Mouse (Mus musculus) spleen, adult 2 months (tissue): Measurements from ENCODE around the gene Alx3. TPM values are rescaled to one million over a fixed set of nuclear protein-coding genes. Genes with fewer than 3 reads are reported as not detected.
A peak's percentile ranks its signal among the peaks of the same experiment; 100 is the strongest.

ENCODE experiments used
- DNase-seq, 2 experiments: peaks; one replicate each; pipeline versions ENCODE4 v3.0.0 to v3.0.0-alpha.2; 2012 to 2021; ENCODE audit warnings: low spot score in 2 of 2, low read depth in 1 of 2
- H3K27ac ChIP-seq: fragments of 200-500 bp; 2 replicates; pipeline ENCODE4 v1.5.1; 2012; ENCODE audit warnings: low read length, inconsistent platforms; ENCODE audit not compliant: insufficient read depth
- H3K27me3 ChIP-seq: fragments of 200-500 bp; 2 replicates; pipeline ENCODE4 v1.6.1; 2012; ENCODE audit warnings: mild to moderate bottlenecking, moderate library complexity, low read length, inconsistent platforms; ENCODE audit not compliant: control insufficient read depth, insufficient read depth
- H3K36me3 ChIP-seq: fragments of 200-500 bp; 2 replicates; pipeline ENCODE4 v1.6.1; 2012; ENCODE audit warnings: mild to moderate bottlenecking, low read length, inconsistent platforms; ENCODE audit not compliant: control insufficient read depth, insufficient read depth
- H3K4me1 ChIP-seq: fragments of 200-500 bp; 2 replicates; pipeline ENCODE4 v1.6.1; 2011; ENCODE audit warnings: inconsistent platforms; ENCODE audit not compliant: control insufficient read depth, insufficient read depth, insufficient read length
- H3K4me3 ChIP-seq: fragments of 200-500 bp; 2 replicates; pipeline ENCODE4 v1.5.1; 2011; ENCODE audit warnings: mild to moderate bottlenecking, inconsistent platforms; ENCODE audit not compliant: insufficient read depth, insufficient read length; ENCODE audit errors: extremely low read depth
- CTCF ChIP-seq: fragments of 200-500 bp; IDR thresholded peaks from 2 replicates; pipeline ENCODE4 v1.5.1; 2011; ENCODE audit warnings: mild to moderate bottlenecking, inconsistent platforms; ENCODE audit not compliant: insufficient read depth, insufficient read length, insufficient replicate concordance; ENCODE audit errors: extremely low read depth
- POLR2A ChIP-seq: fragments of 200-500 bp; IDR thresholded peaks from 2 replicates; pipeline ENCODE4 v1.6.1; 2011; ENCODE audit warnings: low read depth, low read length, inconsistent platforms
- WGBS: fragments of 180-500 bp; shearing (Covaris S2); methylation state at CpG from one replicate; pipeline ENCODE4 v1.1.7; 2018; 5-methylcytosine and 5-hydroxymethylcytosine counted together
- polyA plus RNA-seq: library from polyadenylated mRNA; depleted of rRNA; stranded (reverse); fragments of >200 nt; gene quantifications from 2 replicates; pipeline ENCODE4 v1.2.3, GENCODE M21; 2012

Gene Alx3
- polyA plus RNA-seq, 1 experiment, result not detected

GRCm38 (mm10) chr3:107595264-107595937, 570 bp downstream of the Alx3 start:
- peak overlapping the region; percentile 5; the same call in 1 of the 2 replicates for H3K4me3 ChIP-seq
- H3K4me1 ChIP-seq, result peaks cover 7% of the 10 kb centered on the region
- H3K27ac ChIP-seq, result no peak overlapping the region
- TF ChIP-seq POLR2A (no peak), CTCF (no peak)
- DNase-seq, result no peak
- peaks cover 30% of the 10 kb centered on the region for H3K27me3 ChIP-seq
- WGBS, result 4% methylated on average over 50 of the region's 50 CpGs
- H3K36me3 ChIP-seq, result no peaks in the 10 kb centered on the region

DNA sequence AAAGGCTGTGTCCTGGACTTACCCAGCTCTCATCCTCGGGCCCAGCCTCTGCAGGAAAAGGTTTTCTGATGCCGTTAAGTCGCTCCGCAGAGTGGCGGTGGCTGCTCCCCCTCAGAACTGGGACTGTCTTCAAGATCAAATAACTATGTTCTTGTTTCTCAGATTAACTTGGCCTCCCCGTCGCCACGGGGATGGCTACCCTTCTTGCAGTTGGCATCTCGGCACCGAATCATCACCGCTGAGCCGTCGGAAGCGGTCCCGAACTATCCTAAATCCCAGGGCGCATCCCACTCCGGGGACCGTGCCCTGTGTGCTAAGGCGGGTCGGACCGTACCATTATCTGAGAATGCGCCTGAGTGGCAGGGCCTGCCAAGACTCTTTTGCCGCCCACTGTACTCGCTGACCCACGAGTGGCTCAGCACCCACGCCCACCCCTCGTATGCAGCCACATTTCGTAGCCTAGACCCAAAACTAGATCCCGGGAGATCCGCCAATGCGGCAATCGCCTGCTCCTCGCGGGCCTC, 1.2 kb downstream of the Alx3 start:
- Histone ChIP-seq H3K27me3 (peaks cover 30% of the 10 kb centered on the region), H3K36me3 (no peaks in the 10 kb centered on the region)
- WGBS, result 6% methylated on average over 34 of the region's 34 CpGs

DNA sequence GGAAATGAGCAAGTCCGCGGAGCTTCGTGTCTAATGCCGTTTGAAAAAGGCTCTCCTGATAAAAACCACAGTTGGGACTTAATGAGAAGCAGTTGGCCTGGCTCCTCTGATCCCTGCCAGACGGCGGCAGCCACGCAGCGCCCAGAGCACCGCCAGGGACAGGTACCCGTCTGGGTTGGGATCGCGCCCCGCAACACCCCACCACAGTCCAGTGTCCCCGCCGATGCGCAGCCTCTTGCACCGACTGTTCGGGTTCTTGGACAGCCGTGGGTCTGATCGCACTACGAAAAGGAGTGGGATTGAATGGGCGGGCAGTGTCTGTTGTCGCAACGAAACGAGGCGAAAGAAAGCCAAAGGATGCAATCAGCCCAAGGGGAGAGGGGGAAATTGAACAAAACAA, 1.7 kb downstream of the Alx3 start:
- Histone ChIP-seq H3K27me3 (peaks cover 30% of the 10 kb centered on the region), H3K36me3 (no peaks in the 10 kb centered on the region), H3K27ac (no peak overlapping the region), H3K4me1 (peaks cover 7% of the 10 kb centered on the region), H3K4me3 (no peak overlapping the region)
- no peak for TF ChIP-seq POLR2A
- no peak for TF ChIP-seq CTCF
- DNase-seq, result no peak
- 4% methylated on average over 26 of the region's 26 CpGs for WGBS

More for the DNA sequence above, 1.2 kb downstream of the Alx3 start:
- TF ChIP-seq CTCF, result no peak
- TF ChIP-seq POLR2A, result no peak
- no peak overlapping the region for H3K4me3 ChIP-seq
- peaks cover 7% of the 10 kb centered on the region for H3K4me1 ChIP-seq
- H3K27ac ChIP-seq, result no peak overlapping the region
- DNase-seq, result no peak

- no peak for DNase-seq
- peaks cover 7% of the 10 kb centered on the region for H3K4me1 ChIP-seq
- TF ChIP-seq CTCF (no peak), POLR2A (no peak)
- H3K27me3 ChIP-seq, result peaks cover 30% of the 10 kb centered on the region
- H3K36me3 ChIP-seq, result no peaks in the 10 kb centered on the region
- WGBS, result 9% methylated on average over 24 of the region's 24 CpGs
- no peak overlapping the region for H3K4me3 ChIP-seq
- no peak overlapping the region for H3K27ac ChIP-seq
Observed at GRCm38 (mm10) chr3:107597134-107597533, 2.3 kb downstream of the Alx3 start.

- no peak for DNase-seq
- H3K27me3 ChIP-seq, result peaks cover 28% of the 10 kb centered on the region
Observed at GRCm38 (mm10) chr3:107597586-107598389, 3.0 kb downstream of the Alx3 start.

GRCm38 (mm10) chr3:107600127-107600526, 5.3 kb downstream of the Alx3 start:
- peaks cover 4% of the 10 kb centered on the region for H3K4me1 ChIP-seq
- H3K27ac ChIP-seq, result no peak overlapping the region
- no peak for DNase-seq
- H3K36me3 ChIP-seq, result no peaks in the 10 kb centered on the region
- no peak for TF ChIP-seq CTCF
- no peak for TF ChIP-seq POLR2A
- peaks cover 18% of the 10 kb centered on the region for H3K27me3 ChIP-seq
- 45% methylated on average over 6 of the region's 6 CpGs for WGBS
- no peak overlapping the region for H3K4me3 ChIP-seq

More at GRCm38 (mm10) chr3:107597586-107598389, 3.0 kb downstream of the Alx3 start:
- no peak overlapping the region for H3K4me3 ChIP-seq
- H3K27ac ChIP-seq, result no peak overlapping the region
- TF ChIP-seq CTCF (no peak), POLR2A (no peak)
- no peaks in the 10 kb centered on the region for H3K36me3 ChIP-seq
- peaks cover 7% of the 10 kb centered on the region for H3K4me1 ChIP-seq
- 19% methylated on average over 22 of the region's 22 CpGs for WGBS

- WGBS, result 16% methylated on average over 4 of the region's 4 CpGs
Observed at GRCm38 (mm10) chr3:107605304-107605703, 10.5 kb downstream of the Alx3 start.

More at GRCm38 (mm10) chr3:107605304-107605703, 10.5 kb downstream of the Alx3 start:
- no peaks in the 10 kb centered on the region for H3K36me3 ChIP-seq
- peak; percentile 26 to 52 for DNase-seq
- peaks cover 3% of the 10 kb centered on the region; the same call in 1 of the 2 replicates for H3K4me1 ChIP-seq
- no peak for TF ChIP-seq POLR2A
- peak; percentile 91; the same call in 1 of the 2 replicates for TF ChIP-seq CTCF
- no peak overlapping the region for H3K4me3 ChIP-seq
- no peaks in the 10 kb centered on the region for H3K27me3 ChIP-seq
- no peak overlapping the region for H3K27ac ChIP-seq
